Comparison of ENCODE assay signal across 10 mouse cellular contexts in the genomic region with DNA sequence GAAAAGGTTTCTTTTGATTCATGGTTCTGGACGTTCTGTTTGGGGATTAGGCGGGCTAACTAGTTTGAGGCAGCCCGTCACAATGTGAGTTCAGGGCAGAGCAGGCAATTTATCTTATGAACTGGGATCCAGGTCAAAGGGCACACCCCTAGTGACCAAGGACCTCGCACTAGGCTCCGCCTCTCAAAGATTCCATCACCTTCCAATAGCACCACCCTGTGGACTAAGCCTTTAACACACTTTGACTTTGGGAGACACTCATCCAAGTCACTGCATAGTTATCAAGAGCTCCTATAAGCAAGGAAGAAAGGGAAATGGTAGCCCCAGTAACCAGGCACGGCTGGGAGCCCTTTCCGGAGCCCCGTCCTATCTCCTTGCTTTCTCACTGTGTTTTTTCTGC.
A peak's percentile ranks its signal among the peaks of the same experiment; 100 is the strongest.
DNase-seq lines count a peak whose midpoint lies in the region; ATAC-seq and TF ChIP-seq lines count a peak whose summit lies in the region.
"Had no signal": no experiment of that assay in that cellular context is flagged by ENCODE, and none has a peak within 500 bp of the region (broad histone marks: within the 10 kb centered on the region; RNA-seq: fewer than 3 reads in every experiment).

No protein-coding gene starts in this region.

- peak; percentile 53 for DNase-seq in heart, adult 11 months
- DNase-seq in heart, adult 9 months (ENCODE audit: low spot score in 2 of 2) = no peak
- peak; percentile 36 for DNase-seq in CH12.LX (ENCODE audit: extremely low read depth)
- peak; percentile 8 for DNase-seq in c-Kit-positive CD71-positive TER-119-negative erythroid progenitor cells, embryonic 14.5 days (ENCODE audit: low read depth)
- peak; percentile 11 for DNase-seq in retina, embryonic 14.5 days (ENCODE audit: low spot score)
- DNase-seq in neural tube, embryonic 10.5 days (ENCODE audit: extremely low spot score, low spot score) = no peak

- peaks cover 0 to 10% of the 10 kb centered on the region in 2 experiments; a peak in 2 of 4 replicates for H3K4me1 ChIP-seq in CH12.LX (ENCODE audit: control insufficient read depth in 1 of 2, insufficient read depth in 2 of 2)
- H3K4me1 ChIP-seq in midbrain, embryonic 15.5 days = no peaks in the 10 kb centered on the region

- no peak overlapping the region for H3K9ac ChIP-seq in CH12.LX (ENCODE audit: insufficient read depth, low read depth)
- no peak overlapping the region for H3K9ac ChIP-seq in midbrain, embryonic 15.5 days

- no peaks in the 10 kb centered on the region for H3K27me3 ChIP-seq in CH12.LX (replicated peaks)
- H3K27me3 ChIP-seq in midbrain, embryonic 15.5 days (replicated peaks) = no peaks in the 10 kb centered on the region

- no peak for TF ChIP-seq EP300 in CH12.LX (IDR thresholded peaks at IDR 0.05; ENCODE audit: low read length)

- ATAC-seq in monocyte, adult 5-6 weeks (replicated peaks; ENCODE audit: insufficient number of reproducible peaks, low FRiP score, low TSS enrichment, poor library complexity, severe bottlenecking) = no peak
- no peak for ATAC-seq in midbrain, embryonic 15.5 days (replicated peaks)
- ATAC-seq: inflammation-experienced regulatory T-cells, adult 6 months had no signal

- WGBS in midbrain, embryonic 15.5 days = 59% methylated on average over 8 of the region's 8 CpGs

- H3K27ac ChIP-seq in CH12.LX (ENCODE audit: insufficient read depth, low read depth) = no peak overlapping the region
- H3K27ac ChIP-seq in midbrain, embryonic 15.5 days = no peak overlapping the region

- no peaks in the 10 kb centered on the region for H3K9me3 ChIP-seq in CH12.LX (replicated peaks; ENCODE audit: low read length)
- H3K9me3 ChIP-seq in midbrain, embryonic 15.5 days = no peaks in the 10 kb centered on the region
- H3K9me3 ChIP-seq: G1E had no signal

- H3K36me3 ChIP-seq in CH12.LX (replicated peaks in 1 of 2; ENCODE audit: control insufficient read depth in 1 of 2, insufficient read depth in 1 of 2, low read length in 1 of 2) = no peaks in the 10 kb centered on the region
- H3K36me3 ChIP-seq in midbrain, embryonic 15.5 days (replicated peaks) = no peaks in the 10 kb centered on the region
- H3K36me3 ChIP-seq: G1E had no signal

- dilution Hi-C loops in CH12.LX (cut with MboI; ENCODE audit: extremely low pct_ligation_motif_present, extremely low pct_unique_long_range_greater_than_20kb, low sequenced_read_pairs) = no loop called here

- no peaks in the 10 kb centered on the region for H3K79me2 ChIP-seq in CH12.LX (replicated peaks; ENCODE audit: control insufficient read depth, extremely low read depth, insufficient read depth, poor library complexity, severe bottlenecking)

- TF ChIP-seq RAD21 in CH12.LX (IDR thresholded peaks at IDR 0.05; ENCODE audit: low read depth, low read length) = peak; percentile 73

- in situ Hi-C loops in CH12.LX (cut with MboI; ENCODE audit: low pct_ligation_motif_present, low pct_unique_long_range_greater_than_20kb, low sequenced_read_pairs) = no loop called here

- H3K4me3 ChIP-seq in CH12.LX (replicated peaks in 1 of 3; ENCODE audit: low read depth in 2 of 3, low read length in 2 of 3, poor library complexity in 1 of 3) = no peak overlapping the region
- H3K4me3 ChIP-seq in midbrain, embryonic 15.5 days = no peak overlapping the region

- TF ChIP-seq POLR2A in CH12.LX (IDR thresholded peaks at IDR 0.05; ENCODE audit: low read depth, low read length) = no peak

- peak in 1 of 2 experiments; percentile 61; a peak in 2 of 4 replicates for TF ChIP-seq CTCF in CH12.LX (conservative IDR thresholded peaks at IDR 0.05 in 1 of 2, IDR thresholded peaks at IDR 0.05 in 1 of 2; ENCODE audit: low read depth in 2 of 2, low read length in 2 of 2)

- no peak overlapping the region for H3K4me2 ChIP-seq in CH12.LX (ENCODE audit: insufficient read depth, low read depth, poor library complexity, severe bottlenecking)
- H3K4me2 ChIP-seq in midbrain, embryonic 15.5 days = no peak overlapping the region

TF ChIP-seq in CH12.LX, 34 proteins besides CTCF, POLR2A, EP300 and RAD21:
- TF ChIP-seq SMC3 (IDR thresholded peaks at IDR 0.05; ENCODE audit: low read depth, low read length) (peak; percentile 58), PAX5 (IDR thresholded peaks at IDR 0.05; ENCODE audit: low read length) (no peak), NELFE (IDR thresholded peaks at IDR 0.05; ENCODE audit: low read depth, low read length) (no peak)

Comparison
In these comparisons a context has a peak if more than half of its experiments do, and no peak if none do; other contexts are left out.
1. DNase-seq: peak in heart, adult 11 months (single experiment), CH12.LX (single experiment), c-Kit-positive CD71-positive TER-119-negative erythroid progenitor cells, embryonic 14.5 days (single experiment) and retina, embryonic 14.5 days (single experiment); none in heart, adult 9 months (0 of 2) and neural tube, embryonic 10.5 days (single experiment).